Mouse (Mus musculus) midbrain, embryonic 11.5 days (tissue): ENCODE data around the gene Gch1. TPM values are rescaled to one million over a fixed set of nuclear protein-coding genes. Genes with fewer than 3 reads are reported as not detected.

Source experiments
- ATAC-seq: fragments of 200-750 bp; cut with Nextera tagmentation; 2 replicates; pipeline ENCODE4 v1.8.0; 2017; ENCODE audit warnings: moderate TSS enrichment, moderate library complexity; ENCODE audit not compliant: low FRiP score
- DNase-seq: peaks from one replicate; pipeline ENCODE4 v3.0.0; 2015; ENCODE audit warnings: low spot score; ENCODE audit errors: missing footprints
- H3K27ac ChIP-seq: fragments of 300-500 bp; sonication (generic); 2 replicates; pipeline ENCODE4 v1.5.1; 2014; ENCODE audit warnings: low read depth, low read length
- H3K27me3 ChIP-seq: fragments of 300-500 bp; sonication (generic); 2 replicates; pipeline ENCODE4 v1.6.1; 2014; ENCODE audit warnings: mild to moderate bottlenecking, low read length, moderate library complexity, mixed read lengths; ENCODE audit not compliant: control insufficient read depth, insufficient read depth
- H3K36me3 ChIP-seq: fragments of 300-500 bp; sonication (generic); 2 replicates; pipeline ENCODE4 v1.6.1; 2014; ENCODE audit warnings: mild to moderate bottlenecking, low read length, moderate library complexity, mixed read lengths; ENCODE audit not compliant: control insufficient read depth, insufficient read depth
- H3K4me1 ChIP-seq: fragments of 300-500 bp; sonication (generic); 2 replicates; pipeline ENCODE4 v1.6.1; 2014; ENCODE audit warnings: low read length; ENCODE audit not compliant: control insufficient read depth, insufficient read depth
- H3K4me2 ChIP-seq: fragments of 300-500 bp; sonication (generic); 2 replicates; pipeline ENCODE4 v1.6.1; 2014; ENCODE audit warnings: mild to moderate bottlenecking, moderate library complexity
- H3K4me3 ChIP-seq: fragments of 300-500 bp; sonication (generic); 2 replicates; pipeline ENCODE4 v1.5.1; 2014; ENCODE audit warnings: low read depth, low read length
- H3K9ac ChIP-seq: fragments of 300-500 bp; sonication (generic); 2 replicates; pipeline ENCODE4 v1.6.1; 2014; ENCODE audit warnings: low read length
- H3K9me3 ChIP-seq: fragments of 300-500 bp; sonication (generic); 2 replicates; pipeline ENCODE4 v1.6.1; 2016; ENCODE audit warnings: low read length; ENCODE audit not compliant: control insufficient read depth
- WGBS: fragments of 180-500 bp; shearing (Covaris S2); extraction: QIAGEN DNeasy Blood & Tissue Kit; methylation state at CpG from one replicate; pipeline ENCODE4 v1.1.7; 2014; 5-methylcytosine and 5-hydroxymethylcytosine counted together
- polyA plus RNA-seq: library from polyadenylated mRNA; unstranded; fragments of >200 nt; fragmentation: Nextera tagmentation; extraction: Ambion mirVana; gene quantifications from 2 replicates; pipeline ENCODE4 v1.2.1, GENCODE M21; 2014

Gene Gch1
- polyA plus RNA-seq, 1 experiment from 2014 or later: 2.9 TPM

DNA sequence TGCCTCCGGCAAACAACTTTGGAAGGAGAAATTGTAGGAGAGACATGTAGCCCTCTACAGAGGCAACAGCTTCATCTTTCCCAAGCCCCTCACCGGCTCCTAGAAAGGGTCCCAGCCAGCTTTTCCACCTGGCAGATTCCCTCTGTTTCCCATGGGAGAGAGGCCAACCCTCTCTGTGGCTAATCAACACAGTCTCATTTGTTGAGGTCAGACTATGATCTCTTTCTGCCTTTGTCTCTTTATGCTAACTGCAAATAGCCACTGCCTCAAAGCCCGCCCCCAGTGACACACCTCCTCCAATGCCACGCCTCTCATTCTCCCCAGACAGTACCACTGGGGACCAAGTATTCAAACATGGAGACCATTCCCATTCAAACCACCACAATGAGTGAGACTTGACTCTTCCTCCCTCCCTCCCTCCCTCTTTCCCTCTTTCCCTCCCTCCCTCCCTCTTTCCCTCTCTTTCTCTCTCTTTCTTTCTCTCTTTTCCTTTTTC is 20.5 kb upstream of the Gch1 start:
- no peaks in the 10 kb centered on the region for H3K27me3 ChIP-seq
- H3K4me2 ChIP-seq: no peak overlapping the region
- H3K4me3 ChIP-seq: no peak overlapping the region
- ATAC-seq (no peak), DNase-seq (no peak)
- H3K4me1 ChIP-seq: no peaks in the 10 kb centered on the region
- 74% methylated on average over 4 of the region's 4 CpGs for WGBS
- H3K36me3 ChIP-seq: no peaks in the 10 kb centered on the region
- no peak overlapping the region for H3K9ac ChIP-seq
- no peaks in the 10 kb centered on the region for H3K9me3 ChIP-seq
- no peak overlapping the region for H3K27ac ChIP-seq

DNA sequence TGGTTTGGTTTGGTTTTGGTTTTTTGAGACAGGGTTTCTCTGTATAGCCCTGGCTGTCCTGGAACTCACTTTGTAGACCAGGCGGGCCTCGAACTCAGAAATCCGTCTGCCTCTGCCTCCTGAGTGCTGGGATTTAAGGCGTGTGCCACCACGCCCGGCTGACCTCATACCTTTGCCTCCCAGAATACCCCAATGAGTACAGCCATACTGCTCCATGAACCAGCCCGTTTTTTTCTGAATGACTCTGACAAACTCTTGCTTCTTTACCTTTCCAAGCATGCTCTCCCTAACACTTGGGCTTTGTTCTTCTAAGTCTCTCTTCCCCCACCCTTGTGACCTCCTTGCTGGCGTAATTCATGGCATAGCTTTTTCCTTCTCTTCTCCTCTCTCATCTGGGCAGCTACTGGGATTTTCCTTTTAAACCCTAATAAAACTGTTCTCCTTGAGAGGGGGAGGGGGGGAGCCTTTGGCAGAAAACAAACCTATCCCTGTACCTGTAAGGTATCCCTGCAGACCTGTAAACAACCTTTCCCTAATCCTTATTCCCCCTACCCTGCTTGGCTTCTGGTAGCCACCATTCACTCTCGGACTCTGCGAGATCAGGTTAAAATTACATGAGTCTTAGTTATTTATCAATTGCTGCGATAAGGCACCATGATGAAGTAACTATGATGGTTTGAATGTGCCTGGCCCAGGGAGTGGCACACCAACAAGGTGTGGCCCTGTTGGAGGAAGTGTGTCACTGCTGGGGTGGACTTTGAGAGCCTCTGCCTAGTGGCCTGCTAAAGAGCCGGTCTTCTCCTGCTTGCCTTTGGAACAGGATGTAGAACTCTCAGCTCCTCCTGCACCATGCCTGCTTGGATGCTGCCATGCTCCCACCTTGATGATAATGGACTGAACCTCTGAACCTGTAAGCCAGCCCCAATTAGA is 19.6 kb upstream of the Gch1 start:
- Histone ChIP-seq H3K4me3 (no peak overlapping the region), H3K27ac (no peak overlapping the region), H3K9ac (no peak overlapping the region), H3K4me1 (no peaks in the 10 kb centered on the region; the same call in 1 of the 2 replicates), H3K4me2 (no peak overlapping the region), H3K27me3 (no peaks in the 10 kb centered on the region), H3K9me3 (no peaks in the 10 kb centered on the region), H3K36me3 (no peaks in the 10 kb centered on the region)
- 92% methylated on average over 12 of the region's 12 CpGs for WGBS
- no peak for DNase-seq
- ATAC-seq: no peak

- no peak overlapping the region for H3K9ac ChIP-seq
- ATAC-seq: no peak
- H3K4me3 ChIP-seq: no peak overlapping the region
- no peaks in the 10 kb centered on the region for H3K9me3 ChIP-seq
- WGBS: 85% methylated on average over 3 of the region's 3 CpGs
- H3K36me3 ChIP-seq: no peaks in the 10 kb centered on the region
- no peaks in the 10 kb centered on the region; the same call in 1 of the 2 replicates for H3K4me1 ChIP-seq
- no peak overlapping the region for H3K27ac ChIP-seq
- H3K27me3 ChIP-seq: no peaks in the 10 kb centered on the region
- H3K4me2 ChIP-seq: no peak overlapping the region
- DNase-seq: no peak
Observed at GRCm38 (mm10) chr14:47206601-47207000, 17.4 kb upstream of the Gch1 start.

DNA sequence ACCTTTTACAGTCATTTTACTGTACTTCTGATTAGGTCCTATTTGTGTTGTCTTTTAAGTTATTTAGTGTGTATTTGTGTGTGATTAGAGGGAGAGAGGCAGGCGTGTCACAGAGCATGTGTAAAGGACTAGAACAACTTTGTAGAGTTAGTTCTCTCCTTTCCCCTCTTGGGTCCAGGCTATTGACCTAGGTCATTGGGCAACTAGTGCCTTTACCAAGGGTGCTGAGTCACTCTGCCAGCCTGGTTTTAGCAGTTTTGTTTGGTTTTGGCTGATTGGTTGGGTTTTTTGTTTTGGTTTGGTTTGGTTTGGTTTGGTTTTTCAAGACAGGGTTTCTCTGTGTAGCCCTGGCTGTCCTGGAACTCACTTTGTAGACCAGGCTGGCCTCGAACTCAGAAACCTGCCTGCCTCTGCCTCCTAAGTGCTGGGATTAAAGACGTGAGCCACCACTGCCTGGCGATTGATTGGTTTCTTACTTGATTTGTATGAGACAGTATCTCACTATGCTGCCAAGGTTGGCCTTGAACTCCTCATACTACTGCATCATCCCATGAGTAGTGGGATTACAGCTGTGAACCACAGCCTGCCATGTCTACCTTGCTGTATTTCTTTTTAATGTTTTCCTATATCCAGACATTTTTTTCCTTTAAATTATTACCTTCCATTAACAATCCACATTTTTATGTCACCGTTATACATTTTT is 16.2 kb upstream of the Gch1 start:
- DNase-seq (no peak), ATAC-seq (no peak)
- no peaks in the 10 kb centered on the region for H3K36me3 ChIP-seq
- no peaks in the 10 kb centered on the region; the same call in 1 of the 2 replicates for H3K4me1 ChIP-seq
- no peaks in the 10 kb centered on the region for H3K27me3 ChIP-seq
- H3K9me3 ChIP-seq: no peaks in the 10 kb centered on the region
- no peak overlapping the region for H3K4me3 ChIP-seq
- H3K4me2 ChIP-seq: no peak overlapping the region
- 91% methylated on average over 5 of the region's 5 CpGs for WGBS
- H3K27ac ChIP-seq: no peak overlapping the region
- no peak overlapping the region for H3K9ac ChIP-seq

DNA sequence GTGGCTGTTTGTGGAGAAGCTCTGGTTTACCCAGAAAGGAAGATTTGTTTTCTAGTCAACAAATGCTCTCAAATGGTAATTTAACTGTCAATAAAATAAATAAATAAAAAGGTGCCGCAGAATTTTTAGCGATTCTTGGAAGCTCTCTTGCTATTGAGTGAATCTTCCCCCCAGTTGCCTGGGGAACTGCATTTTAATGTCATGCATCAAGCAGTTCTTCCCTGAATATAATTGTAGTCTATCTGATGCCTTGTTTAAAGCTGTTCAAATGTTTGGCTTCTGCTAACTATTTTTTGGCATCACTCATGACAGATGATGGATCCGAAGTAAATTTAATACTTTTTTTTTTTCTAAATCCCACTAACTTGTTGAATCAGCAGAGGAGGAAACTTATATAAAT is 8.1 kb upstream of the Gch1 start:
- no peak overlapping the region for H3K4me3 ChIP-seq
- H3K4me1 ChIP-seq: no peaks in the 10 kb centered on the region
- WGBS: 93% methylated on average over 3 of the region's 3 CpGs
- no peak overlapping the region for H3K4me2 ChIP-seq
- H3K27ac ChIP-seq: no peak overlapping the region
- H3K36me3 ChIP-seq: no peaks in the 10 kb centered on the region
- no peaks in the 10 kb centered on the region for H3K27me3 ChIP-seq
- H3K9me3 ChIP-seq: no peaks in the 10 kb centered on the region
- ATAC-seq: no peak
- no peak overlapping the region for H3K9ac ChIP-seq
- DNase-seq: no peak

DNA sequence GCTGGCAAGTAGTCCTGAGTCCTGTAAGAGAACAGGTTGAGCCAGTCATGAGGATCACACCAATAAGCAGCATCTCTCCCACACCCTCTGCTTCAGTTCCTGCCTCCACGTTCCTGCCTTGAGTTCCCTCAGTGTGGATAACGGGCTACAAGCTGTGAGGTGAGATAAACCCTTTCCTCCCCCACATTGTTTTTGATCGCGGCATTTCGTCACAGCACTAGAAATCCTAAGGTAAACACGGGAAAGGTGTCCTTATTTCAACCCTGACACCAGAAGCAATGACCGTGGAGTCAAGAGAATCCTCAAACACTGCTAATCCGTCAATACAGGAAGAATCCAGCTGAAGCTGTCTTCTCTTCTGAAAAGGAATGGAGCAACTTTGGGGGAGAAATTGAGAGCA is 7.5 kb upstream of the Gch1 start:
- 75% methylated on average over 8 of the region's 8 CpGs for WGBS
- H3K4me2 ChIP-seq: no peak overlapping the region
- DNase-seq: no peak
- no peak overlapping the region for H3K4me3 ChIP-seq
- H3K36me3 ChIP-seq: no peaks in the 10 kb centered on the region
- H3K4me1 ChIP-seq: no peaks in the 10 kb centered on the region
- no peaks in the 10 kb centered on the region for H3K27me3 ChIP-seq
- no peaks in the 10 kb centered on the region for H3K9me3 ChIP-seq
- ATAC-seq: no peak
- no peak overlapping the region for H3K9ac ChIP-seq
- no peak overlapping the region for H3K27ac ChIP-seq

DNA sequence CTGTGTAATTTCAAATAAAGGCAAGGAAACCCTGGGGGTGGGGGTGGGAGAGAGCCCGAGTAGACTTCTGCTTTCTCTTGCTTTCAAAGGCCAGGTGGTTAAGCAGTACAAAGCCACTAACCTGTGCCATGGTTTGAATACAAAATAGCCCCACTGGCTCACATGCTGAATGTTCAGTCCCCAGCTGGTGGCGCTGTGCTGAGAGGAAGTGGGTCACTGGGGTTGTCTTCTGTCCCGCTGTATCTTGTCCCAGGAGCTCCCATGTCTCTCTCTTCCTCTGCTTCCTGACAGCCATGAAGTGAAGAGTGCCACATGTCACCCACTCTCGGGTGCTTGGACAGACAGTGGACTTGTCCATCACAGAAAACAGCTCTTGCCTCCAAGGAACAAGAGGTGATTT is 4.9 kb upstream of the Gch1 start:
- WGBS: 42% methylated on average over 3 of the region's 4 CpGs
- H3K27ac ChIP-seq: no peak overlapping the region
- ATAC-seq (no peak), DNase-seq (no peak)
- H3K4me3 ChIP-seq: no peak overlapping the region
- no peaks in the 10 kb centered on the region for H3K4me1 ChIP-seq
- H3K27me3 ChIP-seq: no peaks in the 10 kb centered on the region
- H3K4me2 ChIP-seq: no peak overlapping the region
- no peaks in the 10 kb centered on the region for H3K9me3 ChIP-seq
- no peak overlapping the region for H3K9ac ChIP-seq
- no peaks in the 10 kb centered on the region for H3K36me3 ChIP-seq

- Histone ChIP-seq H3K4me1 (peaks cover 2% of the 10 kb centered on the region), H3K9ac (no peak overlapping the region), H3K4me2 (no peak overlapping the region), H3K27me3 (peaks cover 4% of the 10 kb centered on the region), H3K27ac (no peak overlapping the region), H3K36me3 (no peaks in the 10 kb centered on the region), H3K4me3 (no peak overlapping the region), H3K9me3 (no peaks in the 10 kb centered on the region)
- DNase-seq (no peak), ATAC-seq (no peak)
- WGBS: 71% methylated on average over 6 of the region's 6 CpGs
Observed at GRCm38 (mm10) chr14:47193506-47193905, 4.3 kb upstream of the Gch1 start.

DNA sequence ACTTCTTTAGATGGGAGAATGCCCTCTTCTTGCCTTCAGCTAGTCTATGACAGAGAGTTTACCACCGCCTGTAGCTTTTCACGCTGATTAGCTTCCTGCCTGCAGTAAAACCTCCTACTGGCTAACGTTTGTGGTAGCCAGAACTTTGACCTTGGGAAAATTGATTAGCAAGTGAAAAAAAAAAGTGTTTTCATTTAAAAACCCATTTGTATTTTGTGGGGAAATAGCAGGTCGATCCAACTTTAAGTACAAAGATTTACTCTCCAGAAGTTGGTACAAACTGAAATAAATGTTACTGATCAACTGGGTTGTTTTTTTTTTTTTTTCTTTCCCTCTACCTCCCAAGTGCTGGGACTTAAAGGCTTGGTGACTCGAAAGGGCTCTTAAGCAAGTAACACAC is 2.6 kb upstream of the Gch1 start:
- no peak for ATAC-seq
- no peak overlapping the region for H3K4me2 ChIP-seq

More for the DNA sequence above, 2.6 kb upstream of the Gch1 start:
- H3K27ac ChIP-seq: no peak overlapping the region
- H3K9me3 ChIP-seq: no peaks in the 10 kb centered on the region
- no peak overlapping the region for H3K4me3 ChIP-seq
- H3K36me3 ChIP-seq: no peaks in the 10 kb centered on the region
- H3K4me1 ChIP-seq: peaks cover 4% of the 10 kb centered on the region
- no peak overlapping the region for H3K9ac ChIP-seq
- WGBS: 53% methylated on average over 5 of the region's 5 CpGs
- DNase-seq: no peak
- H3K27me3 ChIP-seq: peaks cover 13% of the 10 kb centered on the region
